Mouse (Mus musculus): Measurements from ENCODE around the gene Wfikkn1.
A peak's percentile ranks its signal among the peaks of the same experiment; 100 is the strongest.

Gene Wfikkn1

DNA sequence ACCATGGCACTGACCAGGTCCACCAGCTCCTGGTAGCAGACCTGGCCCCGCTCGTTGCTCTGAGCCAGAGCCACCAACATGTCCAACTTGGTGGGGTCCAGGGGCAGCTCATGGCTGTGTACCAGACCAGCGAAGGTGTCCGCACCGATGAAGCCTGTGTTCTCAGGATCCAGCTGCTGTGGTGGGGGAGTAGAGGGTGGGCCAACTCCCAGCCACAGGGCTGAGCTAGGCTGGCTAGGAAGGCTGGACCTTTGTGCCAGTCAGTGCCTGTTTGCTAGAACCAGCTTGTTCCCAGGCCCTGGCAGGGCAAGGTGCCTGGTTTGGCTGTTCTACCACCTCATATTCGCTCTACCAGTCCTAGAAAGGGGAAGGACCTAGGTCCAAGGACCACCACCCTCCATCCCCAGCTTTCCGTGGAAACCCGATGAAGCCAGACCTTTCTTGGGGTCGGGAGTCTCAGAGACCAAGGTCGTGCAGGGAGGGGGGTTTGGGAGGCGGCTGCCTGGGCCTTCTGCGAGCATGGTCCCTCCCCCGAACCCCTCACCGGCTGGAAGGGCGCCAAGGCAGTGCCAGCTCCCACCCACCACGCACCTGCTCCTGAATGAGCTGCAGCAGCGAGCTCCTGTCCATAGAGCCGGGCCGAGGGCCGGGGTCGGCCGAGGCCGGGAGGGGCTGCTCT is 44.1 kb downstream of the Wfikkn1 start:
- DNase-seq: no peak

DNA sequence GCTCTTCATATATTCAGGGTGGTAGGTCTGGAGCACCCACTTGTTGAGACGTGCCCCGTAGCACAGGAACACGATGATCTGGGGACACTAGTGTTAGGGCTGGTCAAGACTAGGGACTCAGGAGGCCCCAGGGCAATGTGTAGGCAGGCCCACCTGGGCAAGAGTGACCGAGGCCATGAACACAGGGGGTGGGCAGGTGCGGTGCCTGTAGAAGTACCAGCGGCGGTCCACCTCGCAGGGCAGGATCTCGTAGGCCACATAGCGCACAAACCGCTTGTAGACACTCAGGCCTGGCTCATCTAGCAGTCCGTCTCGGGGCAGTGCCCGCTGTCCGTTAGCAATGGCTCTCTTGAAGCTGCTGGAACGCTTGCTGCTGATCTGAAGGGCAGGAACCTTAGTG is 44.8 kb downstream of the Wfikkn1 start:
- peak; percentile 63 for DNase-seq

DNA sequence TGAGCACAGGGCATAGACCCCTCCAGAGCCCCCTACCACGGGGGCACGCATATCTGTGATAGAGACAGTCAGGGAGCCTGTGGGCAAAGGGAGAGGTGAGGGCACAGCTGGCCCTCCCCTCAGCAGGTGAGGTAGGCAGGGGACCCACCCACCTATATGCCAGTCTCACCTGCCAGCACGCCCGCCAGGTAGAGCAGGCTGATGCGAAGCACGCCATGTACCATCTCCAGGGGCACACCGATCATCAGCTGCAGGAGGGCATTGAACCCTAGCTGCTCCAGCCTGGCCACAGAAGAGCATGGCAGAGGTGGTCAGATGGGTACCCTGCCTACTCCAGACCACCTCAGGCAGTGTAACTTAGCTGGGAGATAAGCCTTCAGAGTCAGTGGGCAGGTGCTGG is 45.4 kb downstream of the Wfikkn1 start:
- DNase-seq: no peak

DNA sequence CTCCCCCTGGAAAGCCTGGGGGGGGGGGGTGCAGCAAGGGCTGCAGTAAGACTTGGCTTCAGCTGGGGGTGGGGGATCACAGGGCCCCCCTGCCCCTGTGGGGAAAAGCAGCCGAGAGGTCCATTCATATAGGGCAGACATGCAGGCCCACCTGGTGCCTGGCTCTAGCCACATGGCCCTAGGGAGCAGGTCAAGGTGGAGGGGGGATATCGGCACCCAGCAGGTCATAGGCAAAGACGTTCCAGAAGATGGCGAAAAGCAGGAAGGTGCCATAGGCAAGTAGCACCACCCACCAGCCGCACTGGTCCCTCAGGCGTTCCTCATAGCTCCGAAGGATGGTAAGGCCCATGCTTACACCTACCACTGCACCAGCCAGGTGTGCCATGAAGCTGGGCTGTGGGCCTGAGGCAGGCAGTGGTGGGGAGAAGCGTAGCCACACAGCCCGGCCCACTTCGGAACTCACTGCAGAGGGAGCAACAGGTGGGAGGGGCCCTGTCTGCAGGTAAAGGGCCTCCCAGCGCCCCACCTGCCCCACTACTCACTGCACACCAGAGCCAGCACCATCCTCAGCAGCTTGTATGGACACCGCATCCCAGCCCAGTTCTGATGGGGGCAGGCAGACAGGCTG is 45.9 kb downstream of the Wfikkn1 start:
- DNase-seq: peak; percentile 76

DNA sequence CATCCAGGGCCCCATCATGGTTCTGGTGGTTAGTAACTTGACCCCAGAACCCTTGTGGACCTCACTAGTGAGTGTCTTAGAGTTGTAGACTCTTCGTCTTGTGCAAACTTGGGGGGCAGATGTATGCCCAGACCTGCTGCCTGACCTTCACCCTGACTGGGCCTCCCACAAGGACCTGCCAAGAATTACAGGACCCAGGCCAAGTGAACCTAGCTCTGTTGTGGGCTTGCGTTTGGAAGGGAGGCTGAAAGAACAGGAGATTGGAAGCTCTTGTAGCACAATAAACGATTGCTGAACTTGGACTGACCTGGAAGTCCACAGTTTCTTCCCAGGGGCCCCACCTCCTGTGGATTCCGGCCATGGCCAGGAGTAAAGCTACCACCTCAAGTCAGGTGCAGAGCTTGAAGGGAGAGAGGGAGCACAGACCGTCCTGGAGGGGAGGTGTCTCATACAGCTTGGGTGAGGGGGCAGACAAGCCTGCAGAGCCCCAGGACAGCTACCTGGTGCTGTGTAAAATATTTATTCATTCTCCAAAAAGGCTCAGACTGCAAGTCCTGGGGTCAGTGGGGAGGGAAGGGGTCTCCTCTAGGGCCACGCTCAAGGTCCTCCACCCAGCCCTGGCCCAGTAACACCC is 46.6 kb downstream of the Wfikkn1 start:
- DNase-seq: peak; percentile 75

DNA sequence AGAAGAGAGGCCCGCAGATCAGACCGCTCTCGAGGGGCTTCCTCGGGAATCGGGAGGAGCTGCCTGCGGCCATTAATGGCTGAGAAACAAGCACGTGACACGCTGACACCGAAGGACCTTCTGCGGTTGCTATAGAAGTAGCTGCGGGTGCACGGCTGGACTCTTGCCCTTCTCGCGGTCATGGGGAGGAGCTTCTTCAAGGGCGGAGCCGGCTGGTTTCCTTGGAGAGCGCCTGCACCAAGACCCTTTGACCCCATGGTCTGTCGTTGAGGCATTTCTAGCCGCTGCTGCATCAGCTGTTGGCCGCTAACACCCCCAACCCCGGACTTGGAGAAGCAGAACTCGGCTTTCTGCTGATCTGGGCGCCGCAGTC is 47.4 kb downstream of the Wfikkn1 start, which contains the start of gene Stub1:
Gene Stub1, minus strand, starts transcription at position 114 of the 373 bp plus-strand sequence.
- DNase-seq: no peak

DNA sequence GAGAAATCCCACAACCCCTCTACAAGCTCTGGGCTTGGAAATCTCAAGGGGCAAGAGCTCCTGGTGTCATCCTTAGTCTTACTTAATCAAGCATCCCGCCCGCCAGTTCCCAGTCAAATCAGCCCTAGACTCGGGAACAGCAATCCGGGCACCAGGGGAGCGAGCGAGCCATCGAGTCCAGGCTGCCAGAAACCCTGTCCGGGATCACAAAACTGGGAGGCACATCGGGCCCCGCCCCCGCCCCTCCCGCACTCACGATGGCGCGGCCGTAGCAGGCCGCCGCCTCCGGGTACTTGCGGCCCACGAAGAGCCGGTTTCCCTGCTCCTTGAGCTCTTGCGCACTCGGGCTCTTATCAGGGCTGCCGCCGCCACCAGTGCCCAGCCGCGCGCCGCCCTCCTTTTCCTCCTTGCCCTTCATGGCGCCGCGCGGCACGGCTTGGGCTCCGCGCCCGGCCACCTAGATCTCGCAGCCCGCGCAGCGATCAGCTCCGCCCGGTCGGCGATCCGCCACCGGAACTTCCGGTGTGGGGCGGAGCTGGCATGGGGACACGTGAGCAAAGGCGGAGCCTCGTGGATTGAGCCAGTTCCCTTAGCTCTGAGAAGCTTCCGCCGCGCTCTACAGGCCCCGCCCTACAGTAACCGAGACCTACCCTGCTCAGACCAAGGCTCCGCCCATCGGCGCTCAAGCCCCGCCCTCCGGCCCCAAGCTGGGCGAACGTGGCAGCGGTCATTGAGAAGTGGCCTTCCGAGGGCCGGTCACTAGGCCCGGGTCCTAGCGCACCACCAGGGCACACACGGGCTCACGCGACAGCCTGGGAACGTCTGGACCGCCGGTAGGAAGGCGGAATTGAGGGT is 48.0 kb downstream of the Wfikkn1 start:
- DNase-seq: peak; percentile 99

DNA sequence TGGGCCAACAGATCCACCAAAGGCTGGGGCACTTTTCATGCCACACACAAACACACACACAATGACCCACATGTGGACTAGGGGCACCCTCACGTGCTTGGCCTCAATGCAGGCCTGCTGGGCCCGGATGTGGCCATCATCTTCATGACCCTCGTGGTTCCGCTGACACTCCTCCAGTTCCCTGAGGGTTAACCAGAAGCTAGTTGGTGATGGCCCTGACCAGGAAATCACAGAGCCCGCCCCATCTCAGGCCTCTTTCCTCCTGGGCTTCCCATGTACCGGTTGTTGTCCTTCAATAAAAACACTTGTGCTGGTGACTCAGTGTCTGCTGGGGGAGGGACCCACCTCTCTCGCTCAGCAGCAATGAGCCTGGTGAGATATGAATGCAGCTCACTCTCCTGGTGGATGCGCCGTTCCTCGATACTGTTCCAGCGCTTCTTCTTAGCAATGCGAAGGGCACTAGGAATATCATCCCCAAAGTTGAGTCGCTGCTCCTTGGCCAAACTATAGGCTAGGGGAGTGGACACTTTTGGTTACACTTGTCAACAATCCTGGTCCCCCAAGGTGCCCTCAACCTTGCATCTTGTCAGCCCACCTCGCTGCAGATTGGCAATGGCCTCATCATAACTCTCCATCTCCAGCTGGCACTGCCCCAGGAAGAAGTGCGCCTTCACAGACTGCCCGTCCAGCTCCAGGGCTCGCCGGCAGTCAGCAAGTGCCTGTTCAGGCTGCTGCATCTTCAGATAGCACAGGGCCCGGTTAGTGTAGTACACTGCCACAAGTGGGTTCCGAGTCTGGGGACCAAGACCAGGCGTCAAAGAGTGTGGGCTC is 49.0 kb downstream of the Wfikkn1 start:
- peak; percentile 80 for DNase-seq

DNA sequence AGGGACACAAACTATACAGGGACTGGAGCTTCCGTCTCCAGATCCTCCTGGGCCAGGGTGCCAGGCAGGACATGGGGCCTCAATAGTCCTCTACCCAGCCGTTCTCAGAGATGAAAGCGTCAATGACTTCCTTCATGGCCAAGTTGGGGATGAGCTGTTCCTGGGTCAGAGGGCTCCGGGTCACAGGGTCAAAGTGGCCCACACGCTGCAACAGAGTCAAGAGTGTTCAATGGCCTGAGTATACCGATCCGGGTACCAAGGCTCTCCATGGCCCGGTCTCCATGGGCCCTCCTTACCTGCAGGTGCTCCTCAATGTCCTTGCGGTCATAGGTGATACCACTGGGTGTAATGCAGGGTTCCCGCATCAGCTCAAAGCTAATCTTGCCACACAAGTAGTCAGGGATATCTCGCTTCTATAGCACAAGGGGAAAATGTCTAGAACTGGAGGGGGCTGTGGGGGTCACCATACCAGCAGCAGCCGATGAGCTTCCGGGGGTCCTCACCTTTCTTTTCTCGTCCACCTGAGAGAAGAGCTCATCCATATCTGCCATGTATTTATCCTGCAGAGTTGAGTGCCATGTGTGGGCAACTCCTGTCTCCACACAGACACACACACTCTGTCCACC is 49.7 kb downstream of the Wfikkn1 start:
- DNase-seq: peak; percentile 59

DNA sequence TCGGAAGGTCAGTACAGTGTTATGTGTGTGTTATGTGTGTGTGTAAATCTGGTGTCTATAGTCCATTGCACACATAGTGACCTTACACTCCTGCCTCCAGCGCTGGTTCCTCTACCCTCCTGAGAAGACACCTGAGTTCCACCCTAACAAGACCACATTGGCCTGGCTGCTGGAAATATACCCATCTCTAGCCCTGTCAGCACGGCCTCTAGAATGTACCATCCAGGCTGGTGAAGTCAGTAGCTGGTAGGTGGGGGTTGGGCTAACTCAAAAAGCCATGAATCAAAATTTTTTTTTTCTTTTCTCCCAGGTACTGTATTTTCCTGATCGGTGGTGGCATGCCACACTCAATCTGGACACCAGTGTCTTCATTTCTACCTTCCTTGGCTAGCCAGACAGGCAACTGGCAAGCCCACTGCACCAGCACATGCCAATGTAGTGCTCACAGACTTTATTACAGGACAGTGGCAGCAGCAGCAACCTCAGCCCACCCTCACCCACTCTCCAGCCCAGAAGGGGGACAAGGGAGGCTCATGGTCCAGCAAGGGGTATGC is 50.4 kb downstream of the Wfikkn1 start:
- DNase-seq: peak; percentile 58

DNA sequence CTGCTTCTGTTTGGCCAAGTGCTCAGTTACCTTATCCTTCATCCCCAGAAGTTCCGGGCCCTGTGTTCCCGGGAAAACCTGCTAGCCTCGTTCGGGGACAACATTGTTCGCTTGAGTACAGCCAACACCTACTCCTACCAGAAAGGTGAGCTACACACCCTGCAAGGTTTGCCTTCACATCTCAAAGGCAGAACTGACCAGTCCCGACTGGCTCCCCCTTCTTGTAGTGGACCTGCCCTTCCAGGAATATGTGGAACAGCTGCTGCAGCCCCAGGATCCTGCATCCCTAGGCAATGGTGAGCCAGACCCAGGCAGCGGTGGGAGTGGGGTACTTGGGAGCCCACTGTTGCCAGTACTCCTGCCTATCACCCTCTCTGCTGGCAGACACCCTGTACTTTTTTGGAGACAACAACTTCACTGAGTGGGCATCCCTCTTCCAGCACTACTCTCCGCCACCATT is 51.1 kb downstream of the Wfikkn1 start:
- peak; percentile 59 for DNase-seq

DNA sequence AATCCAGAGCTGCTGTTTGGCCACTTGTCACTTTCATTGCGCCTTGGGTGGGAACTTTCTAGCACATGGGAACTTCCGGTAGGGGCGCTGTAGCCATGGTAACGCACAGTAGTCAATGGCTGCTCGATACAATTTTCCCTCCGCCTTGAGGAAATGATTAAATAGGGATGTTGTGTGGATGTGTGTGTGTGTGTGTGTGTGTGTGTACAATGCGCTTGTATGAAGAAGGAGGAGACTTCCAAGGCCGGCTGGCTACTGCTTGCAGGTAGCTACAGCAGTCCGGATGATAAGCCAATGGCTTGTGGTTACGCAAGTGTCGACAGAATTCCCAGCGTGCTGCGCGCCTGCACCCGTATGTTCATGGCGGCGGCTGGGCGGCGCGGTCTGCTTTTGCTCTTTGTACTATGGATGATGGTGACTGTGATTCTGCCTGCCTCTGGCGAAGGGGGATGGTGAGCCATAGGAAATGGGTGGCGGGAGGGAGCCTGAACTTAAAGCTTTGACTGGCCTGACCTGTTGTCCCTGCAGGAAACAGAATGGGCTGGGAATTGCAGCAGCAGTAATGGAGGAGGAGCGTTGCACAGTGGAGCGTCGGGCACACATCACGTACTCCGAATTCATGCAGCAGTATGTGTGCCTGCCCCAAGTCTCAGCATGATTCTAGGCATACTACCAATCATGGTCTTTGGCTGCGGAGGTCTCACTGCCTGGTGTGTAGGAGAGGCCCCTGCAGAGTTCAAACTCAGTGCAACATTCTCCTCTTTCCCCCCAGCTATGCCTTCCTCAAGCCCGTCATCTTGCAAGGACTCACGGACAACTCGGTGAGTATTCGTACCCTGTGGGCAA is 51.7 kb downstream of the Wfikkn1 start, which contains the start of gene Jmjd8:
Gene Jmjd8, plus strand, starts transcription at position 156 of the 846 bp plus-strand sequence.
- DNase-seq: peak; percentile 80

DNA sequence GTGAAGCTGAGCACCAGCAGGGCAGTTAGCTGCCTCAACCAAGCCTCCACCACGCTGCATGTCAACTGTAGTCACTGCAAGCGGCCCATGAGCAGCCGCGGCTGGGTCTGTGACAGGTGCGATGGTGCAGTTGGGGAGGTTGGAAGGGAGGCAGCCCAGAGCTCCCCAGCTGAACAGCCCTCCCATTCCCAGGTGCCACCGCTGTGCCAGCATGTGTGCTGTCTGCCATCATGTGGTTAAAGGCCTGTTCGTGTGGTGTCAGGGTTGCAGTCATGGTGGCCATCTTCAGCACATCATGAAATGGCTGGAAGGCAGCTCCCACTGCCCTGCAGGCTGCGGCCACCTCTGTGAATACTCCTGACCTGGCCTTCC is 52.4 kb downstream of the Wfikkn1 start:
- peak; percentile 70 for DNase-seq
